Mouse (Mus musculus): ENCODE measurements around the gene Mfap4. TPM values are rescaled to one million over a fixed set of nuclear protein-coding genes. Genes with fewer than 3 reads are reported as not detected.

Mfap4 gene
- polyA plus RNA-seq, 1 experiment from 2014 or later, result 6.1 TPM

- ATAC-seq (ENCODE audit: low read depth), result no peak
- no peak overlapping the region for H3K27ac ChIP-seq (ENCODE audit: low read depth, low read length)
- no peak overlapping the region for H3K4me2 ChIP-seq (ENCODE audit: low read depth, low read length)
- H3K36me3 ChIP-seq (ENCODE audit: control insufficient read depth, insufficient read depth, low read length), result no peaks in the 10 kb centered on the region
- no peaks in the 10 kb centered on the region for H3K9me3 ChIP-seq (ENCODE audit: control insufficient read depth, low read length)
- WGBS, result 61% methylated on average over 17 of the region's 17 CpGs
- H3K4me1 ChIP-seq (ENCODE audit: control insufficient read depth, insufficient read depth, low read length), result no peaks in the 10 kb centered on the region
- no peak overlapping the region for H3K4me3 ChIP-seq (ENCODE audit: low read depth, low read length)
- H3K9ac ChIP-seq (replicated peaks; ENCODE audit: low read depth, low read length), result no peak overlapping the region
- H3K27me3 ChIP-seq (ENCODE audit: control insufficient read depth, insufficient read depth, low read length), result no peaks in the 10 kb centered on the region
Measured at GRCm38 (mm10) chr11:61477566-61478508, 7.4 kb upstream of the Mfap4 start.

GRCm38 (mm10) chr11:61478788-61479187 lies 6.4 kb upstream of the Mfap4 start:
- Histone ChIP-seq H3K9ac (replicated peaks; ENCODE audit: low read depth, low read length) (no peak overlapping the region), H3K36me3 (ENCODE audit: control insufficient read depth, insufficient read depth, low read length) (no peaks in the 10 kb centered on the region), H3K27me3 (ENCODE audit: control insufficient read depth, insufficient read depth, low read length) (no peaks in the 10 kb centered on the region), H3K4me2 (ENCODE audit: low read depth, low read length) (no peak overlapping the region), H3K4me1 (ENCODE audit: control insufficient read depth, insufficient read depth, low read length) (no peaks in the 10 kb centered on the region), H3K4me3 (ENCODE audit: low read depth, low read length) (no peak overlapping the region), H3K9me3 (ENCODE audit: control insufficient read depth, low read length) (no peaks in the 10 kb centered on the region), H3K27ac (ENCODE audit: low read depth, low read length) (no peak overlapping the region)
- WGBS, result 89% methylated on average over 4 of the region's 4 CpGs
- ATAC-seq (ENCODE audit: low read depth), result no peak

- peaks cover 14% of the 10 kb centered on the region for H3K4me1 ChIP-seq (ENCODE audit: control insufficient read depth, insufficient read depth, low read length)
- no peak for ATAC-seq (ENCODE audit: low read depth)
- no peaks in the 10 kb centered on the region for H3K36me3 ChIP-seq (ENCODE audit: control insufficient read depth, insufficient read depth, low read length)
- H3K4me3 ChIP-seq (ENCODE audit: low read depth, low read length), result no peak overlapping the region
- H3K27me3 ChIP-seq (ENCODE audit: control insufficient read depth, insufficient read depth, low read length), result no peaks in the 10 kb centered on the region
- H3K9me3 ChIP-seq (ENCODE audit: control insufficient read depth, low read length), result no peaks in the 10 kb centered on the region
- WGBS, result 86% methylated on average over 9 of the region's 9 CpGs
- H3K9ac ChIP-seq (replicated peaks; ENCODE audit: low read depth, low read length), result no peak overlapping the region
- H3K27ac ChIP-seq (ENCODE audit: low read depth, low read length), result no peak overlapping the region
- no peak overlapping the region for H3K4me2 ChIP-seq (ENCODE audit: low read depth, low read length)
Measured at GRCm38 (mm10) chr11:61481239-61482090, 3.8 kb upstream of the Mfap4 start.

- H3K9ac ChIP-seq (replicated peaks; ENCODE audit: low read depth, low read length), result no peak overlapping the region
- no peaks in the 10 kb centered on the region for H3K27me3 ChIP-seq (ENCODE audit: control insufficient read depth, insufficient read depth, low read length)
- ATAC-seq (ENCODE audit: low read depth), result no peak
- no peak overlapping the region for H3K4me2 ChIP-seq (ENCODE audit: low read depth, low read length)
- peaks cover 20% of the 10 kb centered on the region for H3K4me1 ChIP-seq (ENCODE audit: control insufficient read depth, insufficient read depth, low read length)
- 0 out of 2 replicates have a peak, but pooled peaks cover 4% of the 10 kb centered on the region for H3K36me3 ChIP-seq (ENCODE audit: control insufficient read depth, insufficient read depth, low read length)
- H3K4me3 ChIP-seq (ENCODE audit: low read depth, low read length), result no peak overlapping the region
- H3K27ac ChIP-seq (ENCODE audit: low read depth, low read length), result no peak overlapping the region
- WGBS, result 71% methylated on average over 13 of the region's 13 CpGs
- no peaks in the 10 kb centered on the region for H3K9me3 ChIP-seq (ENCODE audit: control insufficient read depth, low read length)
Measured at GRCm38 (mm10) chr11:61483226-61483845, 1.9 kb upstream of the Mfap4 start.

GRCm38 (mm10) chr11:61484256-61484612 lies 997 bp upstream of the Mfap4 start:
- Histone ChIP-seq H3K4me3 (ENCODE audit: low read depth, low read length) (no peak overlapping the region), H3K9ac (replicated peaks; ENCODE audit: low read depth, low read length) (0 out of 2 replicates have a peak overlapping the region, but pooled peaks have one; percentile 30), H3K27me3 (ENCODE audit: control insufficient read depth, insufficient read depth, low read length) (no peaks in the 10 kb centered on the region), H3K4me1 (ENCODE audit: control insufficient read depth, insufficient read depth, low read length) (peaks cover 20% of the 10 kb centered on the region), H3K36me3 (ENCODE audit: control insufficient read depth, insufficient read depth, low read length) (peaks cover 9% of the 10 kb centered on the region), H3K4me2 (ENCODE audit: low read depth, low read length) (no peak overlapping the region), H3K27ac (ENCODE audit: low read depth, low read length) (peak overlapping the region; percentile 74), H3K9me3 (ENCODE audit: control insufficient read depth, low read length) (no peaks in the 10 kb centered on the region)
- ATAC-seq (ENCODE audit: low read depth), result no peak
- WGBS, result 17% methylated on average over 10 of the region's 10 CpGs

- no peak overlapping the region; the same call in 1 of the 2 replicates for H3K9ac ChIP-seq (replicated peaks; ENCODE audit: low read depth, low read length)
- H3K27me3 ChIP-seq (ENCODE audit: control insufficient read depth, insufficient read depth, low read length), result no peaks in the 10 kb centered on the region
- peak overlapping the region; percentile 74; the same call in 1 of the 2 replicates for H3K27ac ChIP-seq (ENCODE audit: low read depth, low read length)
- 0 out of 2 replicates have a peak overlapping the region, but pooled peaks have one; percentile 2 for H3K4me3 ChIP-seq (ENCODE audit: low read depth, low read length)
- WGBS, result 46% methylated on average over 22 of the region's 22 CpGs
- H3K4me1 ChIP-seq (ENCODE audit: control insufficient read depth, insufficient read depth, low read length), result peaks cover 20% of the 10 kb centered on the region
- H3K4me2 ChIP-seq (ENCODE audit: low read depth, low read length), result peak overlapping the region; percentile 29; the same call in 1 of the 2 replicates
- no peak for ATAC-seq (ENCODE audit: low read depth)
- peaks cover 23% of the 10 kb centered on the region for H3K36me3 ChIP-seq (ENCODE audit: control insufficient read depth, insufficient read depth, low read length)
- no peaks in the 10 kb centered on the region for H3K9me3 ChIP-seq (ENCODE audit: control insufficient read depth, low read length)
Measured at GRCm38 (mm10) chr11:61485541-61486457, 568 bp downstream of the Mfap4 start.

- peaks cover 20% of the 10 kb centered on the region for H3K4me1 ChIP-seq (ENCODE audit: control insufficient read depth, insufficient read depth, low read length)
Measured at GRCm38 (mm10) chr11:61486458-61487219, 1.4 kb downstream of the Mfap4 start.

More at GRCm38 (mm10) chr11:61486458-61487219, 1.4 kb downstream of the Mfap4 start:
- Histone ChIP-seq H3K4me2 (ENCODE audit: low read depth, low read length) (peak overlapping the region; percentile 29; the same call in 1 of the 2 replicates), H3K4me3 (ENCODE audit: low read depth, low read length) (0 out of 2 replicates have a peak overlapping the region, but pooled peaks have one; percentile 2), H3K9ac (replicated peaks; ENCODE audit: low read depth, low read length) (no peak overlapping the region), H3K36me3 (ENCODE audit: control insufficient read depth, insufficient read depth, low read length) (peaks cover 31% of the 10 kb centered on the region), H3K27me3 (ENCODE audit: control insufficient read depth, insufficient read depth, low read length) (no peaks in the 10 kb centered on the region), H3K27ac (ENCODE audit: low read depth, low read length) (0 out of 2 replicates have a peak overlapping the region, but pooled peaks have one; percentile 1), H3K9me3 (ENCODE audit: control insufficient read depth, low read length) (no peaks in the 10 kb centered on the region)
- no peak for ATAC-seq (ENCODE audit: low read depth)
- 83% methylated on average over 14 of the region's 14 CpGs for WGBS

All from neural tube, embryonic 14.5 days (tissue).